Mouse (Mus musculus) kidney, postnatal 0 days (tissue): ENCODE data around the gene G6pd2. TPM values are rescaled to one million over a fixed set of nuclear protein-coding genes. Genes with fewer than 3 reads are reported as not detected.

Experiments used
- ATAC-seq: fragments of 200-750 bp; cut with Nextera tagmentation; replicated peaks from 2 replicates; pipeline ENCODE4 v1.8.0; 2017; ENCODE audit warnings: low read depth, moderate number of reproducible peaks, moderate TSS enrichment, moderate library complexity; ENCODE audit not compliant: low FRiP score
- DNase-seq: peaks from one replicate; pipeline ENCODE4 v3.0.0-alpha.2; 2016; ENCODE audit warnings: low spot score
- H3K27ac ChIP-seq: fragments of 300-500 bp; sonication (generic); 2 replicates; pipeline ENCODE4 v1.5.1; 2014; ENCODE audit warnings: mild to moderate bottlenecking
- H3K27me3 ChIP-seq: fragments of 300-500 bp; sonication (generic); 2 replicates; pipeline ENCODE4 v1.6.1; 2014; ENCODE audit warnings: low read length, mixed read lengths; ENCODE audit not compliant: insufficient read depth
- H3K36me3 ChIP-seq: fragments of 300-500 bp; sonication (generic); 2 replicates; pipeline ENCODE4 v1.6.1; 2014; ENCODE audit warnings: low read length, mixed read lengths; ENCODE audit not compliant: insufficient read depth
- H3K4me1 ChIP-seq: fragments of 300-500 bp; sonication (generic); replicated peaks from 2 replicates; pipeline ENCODE4 v1.6.1; 2014; ENCODE audit warnings: antibody characterized with exemption, low read length, mixed read lengths; ENCODE audit not compliant: insufficient read depth
- H3K4me2 ChIP-seq: fragments of 300-500 bp; sonication (generic); 2 replicates; pipeline ENCODE4 v1.6.1; 2014; ENCODE audit warnings: mild to moderate bottlenecking, low read length, moderate library complexity, mixed read lengths
- H3K4me3 ChIP-seq: fragments of 300-500 bp; sonication (generic); replicated peaks from 2 replicates; pipeline ENCODE4 v1.5.1; 2014; ENCODE audit warnings: low read depth, low read length
- H3K9ac ChIP-seq: fragments of 300-500 bp; sonication (generic); 2 replicates; pipeline ENCODE4 v1.6.1; 2014; ENCODE audit warnings: low read depth, low read length
- H3K9me3 ChIP-seq: fragments of 300-500 bp; sonication (generic); replicated peaks from 2 replicates; pipeline ENCODE4 v1.6.1; 2016; ENCODE audit warnings: low read length, inconsistent platforms, mixed read lengths
- CTCF ChIP-seq: IDR thresholded peaks from 2 replicates; pipeline ENCODE4 v1.5.1; 2016; ENCODE audit warnings: antibody characterized with exemption, low read depth, mild to moderate bottlenecking, moderate library complexity
- WGBS: fragments of 180-500 bp; shearing (Covaris S2); extraction: QIAGEN DNeasy Blood & Tissue Kit; methylation state at CpG from one replicate; pipeline ENCODE4 v1.1.7; 2014; 5-methylcytosine and 5-hydroxymethylcytosine counted together
- polyA plus RNA-seq: library from polyadenylated mRNA; unstranded; fragments of >200 nt; fragmentation: Nextera tagmentation; extraction: Ambion mirVana; gene quantifications from 2 replicates; pipeline ENCODE4 v1.2.1, GENCODE M21; 2015

G6pd2 gene
- polyA plus RNA-seq = not detected in 2 replicates

DNA sequence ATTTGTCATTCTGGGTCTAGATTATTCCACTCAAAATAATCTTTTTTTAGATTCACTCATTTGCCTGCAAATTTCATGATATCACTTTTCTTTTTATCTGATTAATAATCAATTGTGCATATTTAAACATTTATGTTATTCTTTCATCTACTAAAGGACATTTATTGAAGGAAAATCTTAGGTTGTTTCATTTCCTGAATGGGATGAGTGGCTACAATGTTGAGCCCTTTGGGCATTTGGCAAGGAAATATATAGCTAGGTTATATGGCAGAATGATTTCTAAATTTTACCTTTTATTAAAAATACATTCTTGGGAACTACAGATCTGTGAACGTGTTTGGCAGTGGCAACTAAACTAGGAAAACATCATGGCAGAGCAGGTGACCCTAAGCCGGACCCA lies at the start of gene G6pd2:
Gene G6pd2 (plus strand): TSS at position 301 of the 400 bp plus-strand sequence.
- no peak within 1 kb of the TSS for H3K9ac ChIP-seq

DNA sequence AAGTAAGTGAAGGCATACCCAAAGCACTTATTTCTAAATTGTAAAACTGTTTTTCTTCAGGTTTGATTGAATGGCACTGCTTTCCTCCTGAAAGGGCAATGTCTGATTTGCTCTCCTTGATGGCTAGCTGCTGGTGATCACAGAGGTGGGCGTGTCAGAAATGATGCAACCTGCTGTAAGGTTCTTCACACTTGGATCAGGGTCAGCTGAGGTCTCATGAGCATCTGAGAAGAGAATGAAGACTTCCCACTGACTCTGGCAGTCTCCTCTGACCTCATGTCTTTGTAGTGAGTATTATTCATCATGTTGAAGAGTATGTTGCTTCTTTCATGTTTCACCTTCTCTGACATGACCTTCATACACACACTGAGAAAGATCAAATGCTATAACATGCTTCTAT lies 44.4 kb upstream of the G6pd2 start:
- ATAC-seq (no peak), DNase-seq (no peak)
- no peaks in the 10 kb centered on the region for H3K4me1 ChIP-seq
- WGBS = 76% methylated on average over 1 of the region's 1 CpGs
- H3K4me3 ChIP-seq = no peak overlapping the region
- no peaks in the 10 kb centered on the region for H3K36me3 ChIP-seq
- no peak overlapping the region for H3K4me2 ChIP-seq
- TF ChIP-seq CTCF = no peak
- no peaks in the 10 kb centered on the region for H3K27me3 ChIP-seq
- H3K9me3 ChIP-seq = no peaks in the 10 kb centered on the region
- no peak overlapping the region for H3K9ac ChIP-seq
- no peak overlapping the region for H3K27ac ChIP-seq

More for the DNA sequence above, at the start of gene G6pd2:
- H3K4me2 ChIP-seq = no peak within 1 kb of the TSS
- H3K27me3 ChIP-seq = no peaks in the 10 kb centered on the region
- no peaks in the 10 kb centered on the region for H3K9me3 ChIP-seq
- H3K36me3 ChIP-seq = no peaks in the 10 kb centered on the region
- no peak for DNase-seq
- H3K4me3 ChIP-seq = no peak within 1 kb of the TSS
- H3K27ac ChIP-seq = no peak within 1 kb of the TSS
- no peaks in the 10 kb centered on the region for H3K4me1 ChIP-seq
- ATAC-seq = no peak
- 90% methylated on average over 2 of the region's 2 CpGs for WGBS
- no peak for TF ChIP-seq CTCF

DNA sequence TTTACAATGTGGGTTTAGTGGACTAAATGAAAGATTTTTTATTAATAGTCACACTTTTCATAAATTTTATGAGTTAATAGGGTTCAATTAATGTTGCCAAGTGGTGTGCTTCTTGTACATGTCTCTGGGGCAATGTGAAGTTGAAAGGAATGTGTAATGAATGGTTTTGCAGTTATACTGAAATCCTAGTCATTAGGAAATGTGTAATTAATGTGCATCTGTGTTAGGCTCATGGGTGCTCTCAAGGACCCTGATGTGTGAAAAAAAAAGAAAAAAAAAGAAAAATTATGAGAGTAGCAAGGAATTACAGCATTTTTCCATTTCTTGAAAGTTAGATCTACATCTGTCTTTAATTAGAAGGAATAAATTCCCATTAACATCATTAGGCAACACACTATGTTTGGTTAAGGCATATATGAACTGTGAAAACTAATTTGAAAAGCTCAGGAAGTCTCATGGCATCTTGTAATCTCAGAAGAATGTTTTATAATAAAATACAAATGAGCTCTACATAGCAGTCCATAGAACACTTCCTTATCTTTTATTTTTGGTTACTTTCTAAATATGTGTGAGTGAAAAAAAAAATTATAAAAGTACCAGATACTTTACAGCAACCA lies 24.4 kb downstream of the G6pd2 start:
- ATAC-seq = no peak
- TF ChIP-seq CTCF = no peak
- H3K9ac ChIP-seq = no peak overlapping the region

DNA sequence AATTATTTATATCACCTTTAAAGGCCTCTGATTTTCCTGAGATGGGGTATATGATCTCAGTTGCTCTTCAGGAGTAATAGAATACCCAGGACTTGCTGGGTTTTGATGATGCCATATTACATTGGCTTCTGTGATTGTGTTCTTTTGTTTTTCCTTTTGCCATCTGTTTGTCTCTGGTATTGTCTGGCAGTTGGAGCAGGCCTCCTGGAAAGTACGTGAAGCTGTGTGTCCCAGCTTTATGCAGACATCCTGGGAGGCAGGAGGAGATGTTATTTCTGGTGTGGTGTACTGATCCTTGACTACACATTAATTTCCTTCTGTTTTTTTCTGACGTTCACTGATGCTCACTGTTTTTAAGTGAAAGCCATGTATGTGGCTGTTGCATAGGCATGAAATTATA lies 35.3 kb downstream of the G6pd2 start:
- Histone ChIP-seq H3K4me2 (no peak overlapping the region), H3K9ac (no peak overlapping the region), H3K4me3 (no peak overlapping the region), H3K27me3 (no peaks in the 10 kb centered on the region), H3K27ac (no peak overlapping the region), H3K9me3 (no peaks in the 10 kb centered on the region), H3K36me3 (no peaks in the 10 kb centered on the region), H3K4me1 (no peaks in the 10 kb centered on the region)
- ATAC-seq (no peak), DNase-seq (no peak)
- no peak for TF ChIP-seq CTCF
- WGBS = 59% methylated on average over 2 of the region's 2 CpGs

More for the DNA sequence above, 24.4 kb downstream of the G6pd2 start:
- Histone ChIP-seq H3K27me3 (no peaks in the 10 kb centered on the region), H3K4me3 (no peak overlapping the region), H3K36me3 (no peaks in the 10 kb centered on the region), H3K4me1 (no peaks in the 10 kb centered on the region), H3K27ac (no peak overlapping the region), H3K4me2 (no peak overlapping the region), H3K9me3 (no peaks in the 10 kb centered on the region)
- no peak for DNase-seq
